Comparison of ENCODE assay signal across 11 mouse cellular contexts in genomic region chr13:111014142-111014541, GRCm38 (mm10).
"Had no signal": no experiment of that assay in that cellular context is flagged by ENCODE, and none has a peak within 500 bp of the region (broad histone marks: within the 10 kb centered on the region; RNA-seq: fewer than 3 reads in every experiment).

No protein-coding gene starts in this region.

- H3K9ac ChIP-seq: intestine, embryonic 15.5 days; liver, embryonic 13.5 days had no signal

- H3K27me3 ChIP-seq: intestine, embryonic 15.5 days; liver, embryonic 13.5 days had no signal

- H3K36me3 ChIP-seq: intestine, embryonic 15.5 days; liver, embryonic 13.5 days had no signal

- H3K4me1 ChIP-seq: intestine, embryonic 15.5 days; liver, embryonic 13.5 days had no signal

- H3K4me2 ChIP-seq: intestine, embryonic 15.5 days; liver, embryonic 13.5 days had no signal

- H3K4me3 ChIP-seq: intestine, embryonic 15.5 days; layer of hippocampus, adult 2 months; liver, embryonic 13.5 days had no signal

- H3K9me3 ChIP-seq: intestine, embryonic 15.5 days; liver, embryonic 13.5 days had no signal

- H3K27ac ChIP-seq: intestine, embryonic 15.5 days; layer of hippocampus, adult 2 months; liver, embryonic 13.5 days had no signal

- ATAC-seq: intestine, embryonic 15.5 days had no signal

- DNase-seq: kidney, adult 11 months; kidney, adult 9 months; layer of hippocampus, adult 9-11 months; liver, embryonic 13.5 days; lung, adult 2 months; lung, postnatal 14 days; lung, postnatal 4 days; thymus, adult 18-20 months; thymus, postnatal 36 days had no signal
